Mouse (Mus musculus) ES-E14 (cell line): ENCODE data around the gene Pih1d3. TPM values are rescaled to one million over a fixed set of nuclear protein-coding genes. Genes with fewer than 3 reads are reported as not detected.

Source experiments
- DNase-seq: peaks from one replicate; pipeline ENCODE4 v3.0.0-alpha.2; 2013; ENCODE audit warnings: low read depth, low spot score
- H3K27ac ChIP-seq: 2 replicates; pipeline ENCODE4 v1.5.1; 2012; ENCODE audit warnings: low read depth, mild to moderate bottlenecking, low read length, moderate library complexity, mixed read lengths; ENCODE audit not compliant: poor library complexity, insufficient read depth, severe bottlenecking
- H3K36me3 ChIP-seq: 2 replicates; pipeline ENCODE4 v1.6.1; 2012; ENCODE audit warnings: mild to moderate bottlenecking, low read length, moderate library complexity, mixed read lengths; ENCODE audit not compliant: control insufficient read depth, poor library complexity, insufficient read depth, severe bottlenecking
- H3K4me1 ChIP-seq, 2 experiments: fragments of 150-350 bp in 1 of 2; sonication (generic) in 1 of 2; 2 replicates each; pipeline ENCODE4 v1.6.1; 2012; ENCODE audit warnings: low read length in 2 of 2, mild to moderate bottlenecking in 1 of 2, mixed read lengths in 1 of 2; ENCODE audit not compliant: control insufficient read depth in 2 of 2, insufficient read depth in 2 of 2, poor library complexity in 1 of 2
- H3K4me3 ChIP-seq, 2 experiments: fragments of 150-350 bp in 1 of 2; sonication (generic) in 1 of 2; 2 replicates each; pipeline ENCODE4 v1.5.1; 2012; ENCODE audit warnings: low read length in 2 of 2, low read depth in 1 of 2, mild to moderate bottlenecking in 1 of 2, mixed read lengths in 1 of 2; ENCODE audit not compliant: insufficient read depth in 1 of 2, poor library complexity in 1 of 2, severe bottlenecking in 1 of 2
- H3K9ac ChIP-seq: 2 replicates; pipeline ENCODE4 v1.6.1; 2012; ENCODE audit warnings: low read depth, mild to moderate bottlenecking, low read length, mixed read lengths; ENCODE audit not compliant: poor library complexity, insufficient read depth, severe bottlenecking
- H3K9me3 ChIP-seq: fragments of 150-350 bp; sonication (generic); 2 replicates; pipeline ENCODE4 v1.6.1; 2012; ENCODE audit warnings: low read depth, mild to moderate bottlenecking, low read length; ENCODE audit not compliant: control insufficient read depth, insufficient read depth
- CHD2 ChIP-seq: IDR thresholded peaks from 2 replicates; pipeline ENCODE4 v1.6.1; 2014; ENCODE audit warnings: mild to moderate bottlenecking, low read depth, low read length, inconsistent platforms
- HCFC1 ChIP-seq: IDR thresholded peaks from 2 replicates; pipeline ENCODE4 v1.6.1; 2012; ENCODE audit warnings: low read length, inconsistent platforms, borderline replicate concordance; ENCODE audit not compliant: insufficient read depth
- MAFK ChIP-seq: IDR thresholded peaks from 2 replicates; pipeline ENCODE4 v1.6.1; 2014; ENCODE audit warnings: mild to moderate bottlenecking, low read depth, low read length, inconsistent platforms; ENCODE audit not compliant: insufficient read depth
- ZC3H11A ChIP-seq: IDR thresholded peaks from 2 replicates; pipeline ENCODE4 v1.6.1; 2012; ENCODE audit warnings: low read depth, mild to moderate bottlenecking, inconsistent platforms, low read length, borderline replicate concordance
- ZNF384 ChIP-seq: IDR thresholded peaks from 2 replicates; pipeline ENCODE4 v1.6.1; 2012; ENCODE audit warnings: low read depth, low read length, inconsistent platforms
- in situ Hi-C, 2 experiments: fragments of 600-800 bp; cut with MboI; formaldehyde crosslinking; loops; one replicate each; pipeline ENCODE4 v1.15.1; 2025; ENCODE audit warnings: low sequenced_read_pairs in 2 of 2, inconsistent platforms in 1 of 2; ENCODE audit not compliant: unreplicated experiment in 2 of 2
- total RNA-seq: library from RNA; depleted of rRNA; stranded (reverse); fragments of 300-350 nt; gene quantifications from 2 replicates; pipeline ENCODE4 v1.2.3, GENCODE M21; 2012; rRNA removed

Gene Pih1d3
- not detected in 2 replicates for total RNA-seq

GRCm38 (mm10) chr1:31222564-31222963, at the start of gene Pih1d3, which contains the start of gene 4931428L18Rik:
Pih1d3 (plus strand) TSS chr1:31222838.
4931428L18Rik (minus strand) TSS chr1:31222684.
- Histone ChIP-seq H3K27ac (no peak within 1 kb of the TSS), H3K9me3 (no peaks in the 10 kb centered on the region), H3K36me3 (no peaks in the 10 kb centered on the region), H3K4me3 (no peak within 1 kb of the TSS), H3K4me1 (no peaks in the 10 kb centered on the region), H3K9ac (no peak within 1 kb of the TSS)
- TF ChIP-seq CHD2 (no peak), HCFC1 (no peak), ZC3H11A (no peak), ZNF384 (no peak), MAFK (no peak)
- in situ Hi-C loops, result no loop called here
- DNase-seq, result no peak

- TF ChIP-seq ZNF384, result no peak
- no peak for TF ChIP-seq CHD2
- TF ChIP-seq MAFK, result no peak
- no peak for TF ChIP-seq ZC3H11A
- no peak for TF ChIP-seq HCFC1
Measured at GRCm38 (mm10) chr1:31175401-31175800, 47.2 kb upstream of the Pih1d3 start.

GRCm38 (mm10) chr1:31176101-31176500, 46.5 kb upstream of the Pih1d3 start, which contains the start of gene Lgsn:
Lgsn (plus strand) TSS chr1:31176401.
- Histone ChIP-seq H3K36me3 (no peaks in the 10 kb centered on the region), H3K4me3 (no peak within 1 kb of the TSS), H3K9me3 (no peaks in the 10 kb centered on the region), H3K4me1 (no peaks in the 10 kb centered on the region), H3K9ac (no peak within 1 kb of the TSS), H3K27ac (no peak within 1 kb of the TSS)
- no peak for DNase-seq
- TF ChIP-seq ZC3H11A (no peak), MAFK (no peak), CHD2 (no peak), HCFC1 (no peak), ZNF384 (no peak)
- in situ Hi-C loops, result no loop called here

More at GRCm38 (mm10) chr1:31175401-31175800, 47.2 kb upstream of the Pih1d3 start:
- no peaks in the 10 kb centered on the region for H3K36me3 ChIP-seq
- H3K9me3 ChIP-seq, result no peaks in the 10 kb centered on the region
- in situ Hi-C loops, result no loop called here
- DNase-seq, result no peak
- H3K27ac ChIP-seq, result no peak overlapping the region
- H3K9ac ChIP-seq, result no peak overlapping the region
- H3K4me3 ChIP-seq, result no peak overlapping the region
- no peaks in the 10 kb centered on the region for H3K4me1 ChIP-seq

GRCm38 (mm10) chr1:31178264-31178663, 44.4 kb upstream of the Pih1d3 start:
- in situ Hi-C loops, result no loop called here

More at GRCm38 (mm10) chr1:31178264-31178663, 44.4 kb upstream of the Pih1d3 start:
- Histone ChIP-seq H3K9ac (no peak overlapping the region), H3K27ac (no peak overlapping the region), H3K4me3 (no peak overlapping the region), H3K4me1 (no peaks in the 10 kb centered on the region), H3K9me3 (no peaks in the 10 kb centered on the region), H3K36me3 (no peaks in the 10 kb centered on the region)
- DNase-seq, result no peak
- TF ChIP-seq MAFK, result no peak
- no peak for TF ChIP-seq ZC3H11A
- TF ChIP-seq CHD2, result no peak
- no peak for TF ChIP-seq ZNF384
- no peak for TF ChIP-seq HCFC1
